Mouse (Mus musculus): ENCODE data around the gene Clic5. TPM values are rescaled to one million over a fixed set of nuclear protein-coding genes. Genes with fewer than 3 reads are reported as not detected.

The Clic5 gene
- polyA plus RNA-seq, 1 experiment, result 0.82 TPM

DNA sequence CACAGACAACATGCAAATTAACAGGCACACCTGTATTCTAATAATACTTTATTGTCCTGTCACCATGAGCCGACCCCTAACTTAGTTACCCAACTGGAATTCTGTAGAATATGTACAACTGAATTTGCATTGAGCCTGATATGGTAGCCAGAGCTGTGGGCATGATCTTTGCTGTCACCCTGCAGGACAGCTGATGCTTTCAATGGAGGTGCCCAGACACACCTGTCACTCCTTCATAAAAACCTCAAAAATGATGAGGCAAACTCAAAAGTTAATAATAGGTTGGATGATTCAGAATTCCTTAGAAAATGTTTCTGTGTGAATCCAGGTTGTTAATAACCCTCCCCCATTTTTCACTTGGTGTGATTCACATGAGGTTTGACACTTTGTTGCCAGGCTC is 16.4 kb downstream of the Clic5 start:
- no peaks in the 10 kb centered on the region for H3K4me1 ChIP-seq (ENCODE audit: control insufficient read depth, insufficient read depth, low read length)
- H3K27ac ChIP-seq (ENCODE audit: control insufficient read depth, insufficient read depth, low read depth, low read length, poor library complexity), result no peak overlapping the region
- H3K4me3 ChIP-seq (replicated peaks; ENCODE audit: control insufficient read depth, low read depth, low read length), result no peak overlapping the region
- no peak for TF ChIP-seq POLR2A (IDR thresholded peaks at IDR 0.05; ENCODE audit: borderline replicate concordance, control insufficient read depth, low read depth, low read length)
- TF ChIP-seq CTCF (IDR thresholded peaks at IDR 0.05; ENCODE audit: control insufficient read depth, insufficient read depth, low read length), result no peak
- 63% methylated on average over 1 of the region's 1 CpGs for WGBS

DNA sequence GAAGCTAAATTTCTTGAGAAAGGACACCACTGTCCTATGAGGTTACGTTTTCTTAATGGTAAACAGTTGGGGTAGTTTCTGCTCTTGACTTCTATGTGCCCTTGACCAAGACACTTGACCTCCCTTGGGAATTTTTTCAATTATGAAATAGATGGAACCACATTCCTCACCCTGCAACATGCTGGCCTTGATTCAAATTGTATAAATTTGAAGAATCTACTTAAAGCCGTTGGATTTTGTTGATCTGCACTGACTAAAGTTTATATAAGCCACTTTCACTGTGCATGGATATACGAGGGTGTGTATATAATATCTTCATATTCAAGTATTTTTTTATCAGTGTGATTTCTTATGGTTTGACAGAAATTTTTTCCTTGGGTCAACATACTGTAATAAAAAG is 17.2 kb downstream of the Clic5 start:
- TF ChIP-seq POLR2A (IDR thresholded peaks at IDR 0.05; ENCODE audit: borderline replicate concordance, control insufficient read depth, low read depth, low read length) (no peak), CTCF (IDR thresholded peaks at IDR 0.05; ENCODE audit: control insufficient read depth, insufficient read depth, low read length) (no peak)
- 76% methylated on average over 3 of the region's 3 CpGs for WGBS
- H3K27ac ChIP-seq (ENCODE audit: control insufficient read depth, insufficient read depth, low read depth, low read length, poor library complexity), result no peak overlapping the region
- H3K4me1 ChIP-seq (ENCODE audit: control insufficient read depth, insufficient read depth, low read length), result no peaks in the 10 kb centered on the region
- no peak overlapping the region for H3K4me3 ChIP-seq (replicated peaks; ENCODE audit: control insufficient read depth, low read depth, low read length)

DNA sequence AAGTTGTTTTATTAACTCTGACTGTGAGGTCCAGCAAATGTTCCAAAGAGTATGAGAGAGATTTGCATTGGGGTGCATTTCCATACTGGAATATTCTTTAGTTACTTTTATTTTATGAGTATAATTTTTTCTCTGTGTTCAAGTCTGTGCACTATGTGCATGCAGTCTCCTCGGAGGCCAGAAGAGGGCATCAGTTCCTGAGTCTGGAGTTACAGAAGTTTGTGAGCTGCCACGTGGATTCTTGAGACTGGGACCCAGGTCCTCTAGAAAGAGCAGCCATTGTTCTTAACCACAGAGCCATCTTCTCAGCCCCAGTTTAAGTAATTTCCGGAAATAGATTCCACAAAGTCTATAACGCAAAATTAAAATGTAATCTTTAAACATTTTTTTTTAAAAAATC is 20.5 kb downstream of the Clic5 start:
- TF ChIP-seq CTCF (IDR thresholded peaks at IDR 0.05; ENCODE audit: control insufficient read depth, insufficient read depth, low read length) (no peak), POLR2A (IDR thresholded peaks at IDR 0.05; ENCODE audit: borderline replicate concordance, control insufficient read depth, low read depth, low read length) (no peak)
- 76% methylated on average over 4 of the region's 4 CpGs for WGBS
- Histone ChIP-seq H3K27ac (ENCODE audit: control insufficient read depth, insufficient read depth, low read depth, low read length, poor library complexity) (no peak overlapping the region), H3K4me3 (replicated peaks; ENCODE audit: control insufficient read depth, low read depth, low read length) (no peak overlapping the region), H3K4me1 (ENCODE audit: control insufficient read depth, insufficient read depth, low read length) (no peaks in the 10 kb centered on the region)

DNA sequence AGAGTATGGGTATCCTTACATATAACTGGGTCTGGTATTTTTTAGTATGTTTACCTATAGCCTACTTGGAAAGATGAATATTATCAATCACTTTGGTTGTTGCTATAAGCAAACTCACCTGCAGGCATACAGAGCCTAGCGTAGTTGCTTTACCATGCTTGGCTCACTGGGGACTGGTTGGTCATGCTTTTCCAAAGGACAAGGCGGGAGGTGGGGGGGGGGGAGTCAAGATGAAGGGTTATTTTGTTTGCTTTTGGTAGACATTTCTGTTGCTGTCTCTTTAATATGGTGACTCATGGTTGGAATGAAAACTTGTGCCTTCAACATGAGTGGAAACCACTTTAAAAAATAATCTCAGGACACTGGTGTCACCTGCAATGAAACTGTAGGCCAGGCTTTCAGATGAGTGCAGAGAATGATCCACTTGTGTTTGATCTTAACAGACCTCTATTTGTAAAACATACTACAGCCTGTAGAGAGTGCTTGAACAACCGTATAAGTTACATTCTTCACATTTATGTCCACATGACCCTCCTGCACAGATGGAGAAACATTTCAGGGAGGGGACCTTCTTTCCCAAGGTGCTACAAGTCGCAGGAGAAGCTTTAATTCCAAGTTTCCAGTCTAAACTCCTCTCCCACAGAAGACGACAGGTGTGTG is 24.7 kb downstream of the Clic5 start:
- H3K4me3 ChIP-seq (replicated peaks; ENCODE audit: control insufficient read depth, low read depth, low read length), result no peak overlapping the region

DNA sequence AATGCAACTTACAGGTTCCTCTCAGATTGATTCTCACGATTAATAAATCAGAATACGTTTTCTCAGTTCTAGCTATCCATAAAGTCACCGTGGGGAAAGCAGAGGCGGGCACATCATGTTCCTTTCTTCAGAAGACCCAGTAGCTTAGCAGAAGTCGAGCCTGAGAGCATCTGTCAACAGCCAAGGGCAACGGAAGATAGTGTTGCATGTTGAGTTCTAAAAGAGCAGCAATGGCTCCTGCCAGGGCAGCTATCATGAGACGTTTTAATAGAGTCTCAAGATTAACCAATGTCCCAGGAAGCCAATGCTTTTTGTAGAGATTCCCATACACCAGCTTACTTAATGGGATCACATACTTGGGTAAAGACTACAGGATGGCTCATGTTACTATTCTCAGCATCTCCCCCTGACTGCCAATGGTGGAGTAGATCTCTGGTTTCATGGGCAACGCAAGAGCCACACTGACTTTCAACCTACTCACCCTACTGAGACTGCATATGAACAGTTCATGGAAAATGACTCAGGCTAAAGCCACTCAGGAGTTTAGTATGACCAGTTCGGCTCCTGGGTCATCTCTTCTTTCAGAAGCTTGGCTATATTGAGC is 26.9 kb downstream of the Clic5 start:
- TF ChIP-seq CTCF (IDR thresholded peaks at IDR 0.05; ENCODE audit: control insufficient read depth, insufficient read depth, low read length) (no peak), POLR2A (IDR thresholded peaks at IDR 0.05; ENCODE audit: borderline replicate concordance, control insufficient read depth, low read depth, low read length) (no peak)
- H3K27ac ChIP-seq (ENCODE audit: control insufficient read depth, insufficient read depth, low read depth, low read length, poor library complexity), result no peak overlapping the region
- no peak overlapping the region for H3K4me3 ChIP-seq (replicated peaks; ENCODE audit: control insufficient read depth, low read depth, low read length)
- H3K4me1 ChIP-seq (ENCODE audit: control insufficient read depth, insufficient read depth, low read length), result no peaks in the 10 kb centered on the region
- WGBS, result 84% methylated on average over 9 of the region's 9 CpGs

More for the DNA sequence above, 24.7 kb downstream of the Clic5 start:
- no peak for TF ChIP-seq CTCF (IDR thresholded peaks at IDR 0.05; ENCODE audit: control insufficient read depth, insufficient read depth, low read length)
- Histone ChIP-seq H3K4me1 (ENCODE audit: control insufficient read depth, insufficient read depth, low read length) (no peaks in the 10 kb centered on the region), H3K27ac (ENCODE audit: control insufficient read depth, insufficient read depth, low read depth, low read length, poor library complexity) (no peak overlapping the region)
- 80% methylated on average over 5 of the region's 5 CpGs for WGBS

DNA sequence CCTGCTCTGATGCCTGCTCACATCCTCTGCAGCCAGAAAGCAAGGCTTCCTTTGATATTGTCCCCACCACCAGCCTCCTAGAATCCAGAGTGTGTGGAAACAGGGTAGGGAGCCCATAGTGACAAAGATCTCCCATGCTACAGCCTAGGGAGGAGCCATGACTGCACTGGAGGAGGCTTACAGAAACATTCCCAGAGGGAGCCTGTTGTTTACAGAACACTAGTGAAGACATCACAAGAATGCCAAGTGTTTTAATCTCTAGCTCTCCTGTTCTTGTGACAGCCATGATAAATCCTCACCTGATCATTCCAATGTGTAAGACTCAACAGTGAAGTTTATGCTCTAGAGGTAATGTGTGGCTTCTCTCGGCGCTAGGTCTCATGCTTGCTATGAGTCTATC is 28.8 kb downstream of the Clic5 start:
- 70% methylated on average over 2 of the region's 2 CpGs for WGBS

DNA sequence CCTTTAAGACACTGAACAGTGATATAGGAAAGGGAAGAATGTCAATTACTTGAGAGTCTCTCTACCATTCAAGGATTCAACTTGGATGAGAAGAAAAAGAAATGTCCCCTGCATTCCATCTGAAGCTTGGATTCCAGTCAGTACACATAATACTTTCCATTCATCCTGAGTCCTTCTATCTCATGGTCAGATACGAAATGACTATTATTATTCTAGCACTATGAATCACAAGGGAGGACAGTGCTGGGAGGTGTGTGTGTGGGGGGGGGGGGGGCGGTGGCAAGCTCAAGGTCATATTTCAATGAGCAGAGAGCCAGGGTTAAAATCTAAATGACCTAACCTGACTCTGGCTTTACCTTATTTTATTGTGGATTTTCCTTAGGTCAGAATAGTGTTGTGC is 31.6 kb downstream of the Clic5 start:
- no peak overlapping the region for H3K27ac ChIP-seq (ENCODE audit: control insufficient read depth, insufficient read depth, low read depth, low read length, poor library complexity)
- TF ChIP-seq POLR2A (IDR thresholded peaks at IDR 0.05; ENCODE audit: borderline replicate concordance, control insufficient read depth, low read depth, low read length) (no peak), CTCF (IDR thresholded peaks at IDR 0.05; ENCODE audit: control insufficient read depth, insufficient read depth, low read length) (no peak)
- H3K4me3 ChIP-seq (replicated peaks; ENCODE audit: control insufficient read depth, low read depth, low read length), result no peak overlapping the region
- 73% methylated on average over 2 of the region's 2 CpGs for WGBS
- H3K4me1 ChIP-seq (ENCODE audit: control insufficient read depth, insufficient read depth, low read length), result no peaks in the 10 kb centered on the region

More for the DNA sequence above, 28.8 kb downstream of the Clic5 start:
- Histone ChIP-seq H3K4me3 (replicated peaks; ENCODE audit: control insufficient read depth, low read depth, low read length) (no peak overlapping the region), H3K4me1 (ENCODE audit: control insufficient read depth, insufficient read depth, low read length) (no peaks in the 10 kb centered on the region), H3K27ac (ENCODE audit: control insufficient read depth, insufficient read depth, low read depth, low read length, poor library complexity) (no peak overlapping the region)
- TF ChIP-seq CTCF (IDR thresholded peaks at IDR 0.05; ENCODE audit: control insufficient read depth, insufficient read depth, low read length) (no peak), POLR2A (IDR thresholded peaks at IDR 0.05; ENCODE audit: borderline replicate concordance, control insufficient read depth, low read depth, low read length) (no peak)

DNA sequence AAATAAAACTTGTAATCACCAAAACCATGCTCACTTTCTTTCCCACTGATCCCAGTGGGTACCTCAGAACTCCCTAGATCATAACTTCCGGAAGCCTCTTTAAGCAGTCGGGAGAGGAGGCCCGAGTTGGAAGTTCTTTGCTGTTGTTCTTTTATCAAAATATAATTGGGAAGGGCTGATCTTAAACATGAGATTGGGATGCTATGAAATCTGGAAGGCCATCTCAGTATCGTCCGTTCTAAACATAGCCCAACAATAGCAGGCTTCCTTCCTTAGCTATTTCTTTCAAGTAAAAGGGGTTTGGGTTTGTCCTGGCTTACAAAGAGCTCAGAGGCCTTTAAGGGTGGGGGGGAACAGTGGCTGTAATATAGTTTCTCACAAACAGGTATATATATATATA is 40.0 kb downstream of the Clic5 start:
- no peak overlapping the region for H3K4me3 ChIP-seq (replicated peaks; ENCODE audit: control insufficient read depth, low read depth, low read length)
- 90% methylated on average over 5 of the region's 5 CpGs for WGBS
- H3K27ac ChIP-seq (ENCODE audit: control insufficient read depth, insufficient read depth, low read depth, low read length, poor library complexity), result no peak overlapping the region
- TF ChIP-seq CTCF (IDR thresholded peaks at IDR 0.05; ENCODE audit: control insufficient read depth, insufficient read depth, low read length) (no peak), POLR2A (IDR thresholded peaks at IDR 0.05; ENCODE audit: borderline replicate concordance, control insufficient read depth, low read depth, low read length) (no peak)
- no peaks in the 10 kb centered on the region for H3K4me1 ChIP-seq (ENCODE audit: control insufficient read depth, insufficient read depth, low read length)

All from bone marrow, adult 2 months (tissue).